ENCODE assay signal across 10 mouse cellular contexts in genomic region chr2:26534616-26535015, GRCm38 (mm10). TPM values are rescaled to one million over a fixed set of nuclear protein-coding genes. Genes with fewer than 3 reads are reported as not detected.
A peak's percentile ranks its signal among the peaks of the same experiment; 100 is the strongest.
DNase-seq lines count a peak whose midpoint lies in the region; ATAC-seq and TF ChIP-seq lines count a peak whose summit lies in the region.
"Had no signal": no experiment of that assay in that cellular context is flagged by ENCODE, and none has a peak within 500 bp of the region (broad histone marks: within the 10 kb centered on the region; RNA-seq: fewer than 3 reads in every experiment).

No protein-coding gene starts in this region.

- no peaks in the 10 kb centered on the region for H3K9me3 ChIP-seq in embryonic facial prominence, embryonic 10.5 days
- no peaks in the 10 kb centered on the region for H3K9me3 ChIP-seq in midbrain, postnatal 0 days (ENCODE audit: low read length)

- TF ChIP-seq CTCF in midbrain, postnatal 0 days (IDR thresholded peaks at IDR 0.05) = no peak

- H3K4me3 ChIP-seq in embryonic facial prominence, embryonic 10.5 days = no peak overlapping the region
- no peak overlapping the region for H3K4me3 ChIP-seq in midbrain, postnatal 0 days (ENCODE audit: low read depth, low read length)

- WGBS in embryonic facial prominence, embryonic 10.5 days = 70% methylated on average over 2 of the region's 2 CpGs
- 65% methylated on average over 2 of the region's 2 CpGs for WGBS in midbrain, postnatal 0 days

- H3K4me1 ChIP-seq in embryonic facial prominence, embryonic 10.5 days = peaks cover 58% of the 10 kb centered on the region
- H3K4me1 ChIP-seq in midbrain, postnatal 0 days (ENCODE audit: insufficient read depth, low read length) = no peaks in the 10 kb centered on the region

- H3K36me3 ChIP-seq in embryonic facial prominence, embryonic 10.5 days (replicated peaks) = no peaks in the 10 kb centered on the region
- H3K36me3 ChIP-seq in midbrain, postnatal 0 days (ENCODE audit: insufficient read depth, low read length) = no peaks in the 10 kb centered on the region

- ATAC-seq in midbrain, postnatal 0 days (ENCODE audit: low FRiP score) = no peak
- ATAC-seq in erythroblast, adult 5-6 weeks (replicated peaks; ENCODE audit: low FRiP score, poor library complexity, severe bottlenecking) = no peak

- DNase-seq in right cerebral cortex, postnatal 10 days (ENCODE audit: low spot score in 2 of 2) = peak; percentile 58 to 60
- no peak for DNase-seq in right cerebral cortex, postnatal 36 days (ENCODE audit: low spot score in 2 of 2)
- DNase-seq in embryonic facial prominence, embryonic 10.5 days (ENCODE audit: low spot score) = no peak
- peak; percentile 81 to 83 for DNase-seq in heart, postnatal 10 days
- DNase-seq in layer of hippocampus, postnatal 10 days (ENCODE audit: low spot score in 2 of 2) = peak; percentile 45 to 46
- peak; percentile 69 for DNase-seq in midbrain, postnatal 0 days (ENCODE audit: low spot score)
- no peak for DNase-seq in urinary bladder, adult 18-20 months (ENCODE audit: low spot score in 2 of 2)

- intact Hi-C loops in heart, postnatal 10 days (cut with DNase I) = no loop called here

- no peak overlapping the region for H3K9ac ChIP-seq in midbrain, postnatal 0 days (replicated peaks; ENCODE audit: low read length, poor library complexity, severe bottlenecking)

- H3K4me2 ChIP-seq in midbrain, postnatal 0 days (ENCODE audit: low read depth, low read length, poor library complexity, severe bottlenecking) = no peak overlapping the region

- H3K27me3 ChIP-seq in embryonic facial prominence, embryonic 10.5 days (replicated peaks; ENCODE audit: low read depth, poor library complexity, severe bottlenecking) = peaks cover 10% of the 10 kb centered on the region; the same call in 1 of the 2 replicates
- H3K27me3 ChIP-seq in midbrain, postnatal 0 days (ENCODE audit: insufficient read depth, low read length) = no peaks in the 10 kb centered on the region

- peak overlapping the region; percentile 76 for H3K27ac ChIP-seq in embryonic facial prominence, embryonic 10.5 days (replicated peaks)
- H3K27ac ChIP-seq in midbrain, postnatal 0 days (ENCODE audit: low read depth, low read length) = peak overlapping the region; percentile 67; the same call in 1 of the 2 replicates
- H3K27ac ChIP-seq: kidney, postnatal 0 days had no signal

RNA-seq across cellular contexts. Expression of gene Notch1, which starts 18.2 kb away (rescaled TPM):
- 17.1 and 20.3 TPM in 2 replicates for polyA plus RNA-seq in embryonic facial prominence, embryonic 10.5 days (2016; fragmentation: Nextera tagmentation; extraction: Ambion mirVana)
- total RNA-seq in heart, postnatal 10 days (2021) = 10 to 100 TPM; 54.0 to 54.3 TPM
- 10 to 100 TPM; 43.9 to 46.7 TPM for total RNA-seq in layer of hippocampus, postnatal 10 days (2021)
- 48.9 and 65.8 TPM in 2 replicates for total RNA-seq in midbrain, postnatal 0 days (2014; rRNA removed)
- polyA plus RNA-seq in midbrain, postnatal 0 days (2015; fragmentation: Nextera tagmentation; extraction: Ambion mirVana) = 6.8 and 7.6 TPM in 2 replicates
- 7.3 and 10.0 TPM in 2 replicates for total RNA-seq in erythroblast, adult 5-6 weeks (2015; ENCODE audit: low replicate concordance)
- 3.3 and 4.6 TPM in 2 replicates for total RNA-seq in erythroblast, adult 5-6 weeks (2017; ENCODE audit: low replicate concordance)

RNA-seq across cellular contexts. Expression of gene Egfl7, which starts 45.2 kb away (rescaled TPM):
- polyA plus RNA-seq in embryonic facial prominence, embryonic 10.5 days (2016; fragmentation: Nextera tagmentation; extraction: Ambion mirVana) = 93.2 and 96.6 TPM in 2 replicates
- total RNA-seq in heart, postnatal 10 days (2021) = 100 to 1,000 TPM; 325 to 346 TPM
- total RNA-seq in layer of hippocampus, postnatal 10 days (2021) = 100 to 1,000 TPM in 1 of 2 experiments, 10 to 100 TPM in 1; 82.2 to 102 TPM
- total RNA-seq in midbrain, postnatal 0 days (2014; rRNA removed) = 69.9 and 83.0 TPM in 2 replicates
- 63.2 and 70.9 TPM in 2 replicates for polyA plus RNA-seq in midbrain, postnatal 0 days (2015; fragmentation: Nextera tagmentation; extraction: Ambion mirVana)
- 7.5 TPM in 1 of 2 replicates, not detected in the other for total RNA-seq in erythroblast, adult 5-6 weeks (2015; ENCODE audit: low replicate concordance)
- 4.9 and 8.2 TPM in 2 replicates for total RNA-seq in erythroblast, adult 5-6 weeks (2017; ENCODE audit: low replicate concordance)

RNA-seq across cellular contexts. Expression of gene Gm20532, which starts 51.8 kb away (rescaled TPM):
- polyA plus RNA-seq in embryonic facial prominence, embryonic 10.5 days (2016; fragmentation: Nextera tagmentation; extraction: Ambion mirVana) = not detected in 2 replicates
- under 1 TPM in 1 of 2 experiments, not detected in 1; 0.36 TPM for total RNA-seq in heart, postnatal 10 days (2021)
- total RNA-seq in layer of hippocampus, postnatal 10 days (2021) = not detected
- total RNA-seq in midbrain, postnatal 0 days (2014; rRNA removed) = not detected in 2 replicates
- polyA plus RNA-seq in midbrain, postnatal 0 days (2015; fragmentation: Nextera tagmentation; extraction: Ambion mirVana) = 0.25 TPM in 1 of 2 replicates, not detected in the other
- total RNA-seq in erythroblast, adult 5-6 weeks (2015; ENCODE audit: low replicate concordance) = not detected in 2 replicates
- total RNA-seq in erythroblast, adult 5-6 weeks (2017; ENCODE audit: low replicate concordance) = not detected in 2 replicates
- total RNA-seq: adrenal gland, postnatal 4 days had no signal
- polyA plus RNA-seq: kidney, postnatal 0 days had no signal

Comparison
In these comparisons a context has a peak if more than half of its experiments do, and no peak if none do; other contexts are left out.
1. DNase-seq: peak in right cerebral cortex, postnatal 10 days (2 of 2), heart, postnatal 10 days (2 of 2), layer of hippocampus, postnatal 10 days (2 of 2) and midbrain, postnatal 0 days (single experiment); none in right cerebral cortex, postnatal 36 days (0 of 2), embryonic facial prominence, embryonic 10.5 days (single experiment) and urinary bladder, adult 18-20 months (0 of 2).